Mouse (Mus musculus) frontal cortex, postnatal 25 days (tissue): ENCODE measurements at regions not wholly inside any gene's neighbourhood (a gene's known extent, or its start where the extent isn't known, plus 50 kb on each side); places are given as distances from the start of the nearest gene placed in this dataset.

ENCODE experiments used
- DNase-seq, 2 experiments: peaks; one replicate each; pipeline ENCODE4 v3.0.0; 2022; ENCODE audit warnings: low spot score in 2 of 2

DNA sequence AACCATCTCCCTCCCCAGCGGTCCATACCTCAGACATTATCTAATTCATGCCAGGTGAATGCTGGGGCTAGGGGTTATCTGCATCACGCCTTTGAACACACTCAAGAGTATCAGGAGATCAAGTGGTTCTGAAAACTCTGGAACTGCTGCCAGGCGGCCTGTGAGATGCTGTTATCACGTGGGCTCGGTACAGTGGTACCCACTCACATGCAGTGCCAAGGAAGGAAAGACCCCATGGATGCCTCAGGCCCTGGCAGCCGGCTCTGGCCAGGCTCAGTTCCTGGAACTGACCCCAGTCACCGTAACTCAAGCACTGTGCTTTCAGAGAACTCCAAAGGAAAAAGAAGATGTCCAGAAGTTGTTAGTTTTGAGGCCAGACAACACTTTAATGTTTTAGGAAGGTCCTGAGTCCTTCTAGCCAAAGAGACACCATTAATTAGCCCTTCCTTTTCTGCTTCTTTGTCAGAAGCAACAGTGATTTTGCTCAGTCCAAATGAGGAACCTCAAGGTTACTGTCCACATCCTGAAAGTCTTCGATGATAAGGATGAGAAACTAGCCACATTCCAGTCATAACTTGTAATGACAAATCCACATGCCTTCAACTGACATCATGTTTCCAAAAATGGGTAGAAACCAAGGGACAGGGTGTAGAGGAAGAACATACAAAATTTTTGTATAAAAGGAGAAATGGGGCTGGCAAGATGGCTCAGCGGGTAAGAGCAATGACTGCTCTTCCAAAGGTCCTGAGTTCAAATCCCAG is 126.1 kb downstream of the Zbtb18 start:
- DNase-seq: no peak

- no peak for DNase-seq
Measured at GRCm38 (mm10) chr1:177569572-177569971, 127.4 kb downstream of the Zbtb18 start.

- DNase-seq: peak; percentile 36 to 49
Measured at GRCm38 (mm10) chr1:177573017-177573725, 131.0 kb downstream of the Zbtb18 start.

DNA sequence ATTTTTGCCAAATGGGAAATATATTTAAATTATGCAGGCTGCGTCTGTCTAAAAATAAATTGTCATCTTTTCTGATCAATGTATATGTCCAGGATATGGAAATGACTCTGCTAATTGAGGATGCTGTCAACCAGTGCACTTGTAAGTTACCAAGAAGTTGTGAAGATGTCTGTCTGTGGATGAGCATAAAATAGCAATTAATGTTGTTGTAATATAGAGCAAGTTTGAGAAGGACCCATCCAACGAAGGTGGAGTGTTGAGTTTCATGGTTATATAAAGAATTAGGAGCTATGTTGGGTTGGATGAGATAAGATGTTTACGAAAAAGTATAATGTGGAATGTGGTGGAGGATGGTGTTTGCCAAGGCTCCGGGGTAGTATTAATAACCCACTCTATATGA is 131.6 kb downstream of the Zbtb18 start:
- no peak for DNase-seq

DNA sequence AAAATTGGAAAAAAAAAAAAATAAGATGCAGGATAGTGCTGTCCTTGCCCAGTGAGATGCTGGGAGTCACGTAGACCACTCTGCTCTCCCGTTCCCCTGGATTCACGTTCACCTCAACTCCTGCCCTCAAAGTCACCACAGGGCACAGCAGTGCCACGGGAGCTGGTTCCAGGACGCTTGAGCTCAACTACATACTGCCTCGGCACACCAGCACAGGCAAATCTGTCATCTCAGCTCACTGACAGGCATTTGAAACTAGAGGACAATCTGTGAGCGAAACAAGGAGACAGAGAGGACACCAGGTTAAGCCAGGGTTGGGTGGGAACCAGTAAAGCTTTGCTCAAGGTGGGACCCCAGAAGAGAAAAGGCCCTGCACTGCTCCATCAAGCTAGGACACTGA is 132.2 kb downstream of the Zbtb18 start:
- no peak for DNase-seq

DNA sequence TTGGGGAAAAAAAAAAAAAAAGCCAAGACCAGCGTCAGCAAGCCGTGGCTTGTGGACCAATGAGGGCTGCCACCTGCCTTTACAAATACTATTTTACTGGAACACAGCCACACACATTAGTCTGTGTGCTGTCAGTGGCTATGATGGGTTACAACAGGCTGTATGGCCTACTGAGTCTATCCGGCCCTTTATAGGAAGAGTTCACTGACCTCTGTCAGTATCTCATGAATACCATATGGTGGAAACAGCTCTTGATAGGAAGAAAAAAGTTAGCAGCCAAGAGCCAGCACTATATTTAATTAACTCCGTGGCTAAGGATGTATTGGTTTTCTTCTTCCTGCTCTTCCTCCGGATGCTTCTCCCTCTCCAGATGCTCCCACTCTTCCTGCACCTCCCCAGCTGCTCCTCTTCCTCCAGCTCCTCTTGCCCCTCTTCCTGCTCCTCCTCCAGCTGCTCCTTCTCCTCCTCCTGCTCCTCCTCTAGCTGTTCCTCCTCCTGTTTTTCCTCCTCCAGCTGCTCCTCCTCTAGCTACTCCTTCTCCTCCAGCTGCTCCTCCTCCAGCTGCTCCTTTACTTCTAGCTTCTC is 142.2 kb downstream of the Zbtb18 start:
- no peak for DNase-seq

DNA sequence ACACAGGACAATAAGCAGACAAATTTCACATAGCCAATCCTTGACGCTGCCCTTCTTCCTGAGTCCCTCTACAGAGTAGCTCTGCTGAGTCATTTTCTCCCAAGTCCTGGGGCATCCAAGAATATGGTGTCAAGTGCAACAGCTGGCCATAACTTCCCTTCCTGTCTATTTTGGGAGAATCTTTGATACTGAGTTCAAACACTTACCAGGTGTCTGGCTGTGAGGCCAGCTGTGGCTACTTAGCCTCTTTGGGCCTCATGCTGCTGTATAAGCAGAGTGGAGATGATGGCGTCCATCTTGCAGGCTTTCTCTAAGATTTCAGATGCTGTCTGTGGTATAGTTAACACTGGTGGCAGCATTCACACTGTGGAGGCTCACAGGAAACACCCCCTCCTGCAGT is 143.2 kb downstream of the Zbtb18 start:
- DNase-seq: no peak

DNA sequence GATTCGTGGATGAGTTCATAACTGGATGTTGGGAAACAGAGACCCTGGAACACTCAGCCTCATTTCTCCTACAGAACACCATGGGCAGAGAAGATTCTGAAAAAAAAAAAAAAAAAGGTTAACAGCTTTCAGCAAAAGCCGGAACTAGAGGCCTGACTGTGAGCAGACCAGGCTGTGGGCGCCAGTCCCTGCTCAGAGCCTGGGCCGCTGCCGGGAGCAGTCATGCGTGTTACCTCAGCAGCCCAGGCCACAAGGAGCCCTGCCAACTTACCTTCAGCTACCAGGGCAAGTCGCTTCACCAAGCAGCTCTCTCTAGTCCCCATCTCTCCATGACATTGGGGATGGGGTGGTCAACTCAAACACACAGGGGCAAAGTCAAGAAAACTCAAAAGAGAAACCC is 140.6 kb upstream of the 1700016C15Rik start:
- no peak for DNase-seq

DNA sequence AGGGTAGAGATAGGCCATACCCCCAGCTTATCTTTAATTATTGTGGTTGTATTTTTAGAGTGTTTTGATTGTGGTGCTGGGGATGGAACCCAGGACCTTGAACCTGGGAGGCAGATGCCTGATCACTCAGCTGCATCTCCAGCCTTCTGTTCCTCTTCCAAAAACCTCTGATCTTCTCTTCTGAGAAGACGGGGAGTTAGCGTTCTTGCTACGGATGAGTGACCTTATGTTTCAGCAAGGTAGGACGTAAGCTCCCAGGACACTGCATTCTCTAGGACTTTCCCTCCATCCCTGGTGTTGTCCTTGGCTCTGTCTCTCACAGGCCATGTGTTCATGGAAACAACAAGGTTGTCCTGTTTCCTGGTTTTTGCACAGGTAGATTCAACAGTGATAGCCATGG is 140.0 kb upstream of the 1700016C15Rik start:
- DNase-seq: no peak

GRCm38 (mm10) chr1:177591742-177592141 is 137.9 kb upstream of the 1700016C15Rik start:
- DNase-seq: no peak

GRCm38 (mm10) chr1:177592337-177592736 is 137.3 kb upstream of the 1700016C15Rik start:
- no peak for DNase-seq

DNA sequence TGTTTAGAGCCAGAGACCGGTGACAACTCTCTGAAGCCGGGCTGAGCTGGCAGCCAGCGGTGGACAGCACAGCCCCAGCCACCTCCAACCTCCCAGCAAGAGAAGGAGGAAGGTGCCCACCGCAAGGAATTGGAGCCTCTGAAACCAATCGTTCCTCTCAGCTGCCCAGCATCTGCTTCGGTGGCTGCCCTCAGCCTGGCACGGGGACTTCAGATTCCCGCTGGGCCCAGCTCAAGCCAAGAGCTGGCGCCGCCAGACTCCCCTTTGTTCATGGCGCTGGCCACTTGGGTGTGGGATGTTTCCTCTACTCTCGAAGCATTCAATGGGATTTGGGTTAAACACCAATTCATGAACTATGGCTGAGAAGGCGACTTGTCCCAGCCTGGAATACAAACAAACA is 135.3 kb upstream of the 1700016C15Rik start:
- no peak for DNase-seq

DNA sequence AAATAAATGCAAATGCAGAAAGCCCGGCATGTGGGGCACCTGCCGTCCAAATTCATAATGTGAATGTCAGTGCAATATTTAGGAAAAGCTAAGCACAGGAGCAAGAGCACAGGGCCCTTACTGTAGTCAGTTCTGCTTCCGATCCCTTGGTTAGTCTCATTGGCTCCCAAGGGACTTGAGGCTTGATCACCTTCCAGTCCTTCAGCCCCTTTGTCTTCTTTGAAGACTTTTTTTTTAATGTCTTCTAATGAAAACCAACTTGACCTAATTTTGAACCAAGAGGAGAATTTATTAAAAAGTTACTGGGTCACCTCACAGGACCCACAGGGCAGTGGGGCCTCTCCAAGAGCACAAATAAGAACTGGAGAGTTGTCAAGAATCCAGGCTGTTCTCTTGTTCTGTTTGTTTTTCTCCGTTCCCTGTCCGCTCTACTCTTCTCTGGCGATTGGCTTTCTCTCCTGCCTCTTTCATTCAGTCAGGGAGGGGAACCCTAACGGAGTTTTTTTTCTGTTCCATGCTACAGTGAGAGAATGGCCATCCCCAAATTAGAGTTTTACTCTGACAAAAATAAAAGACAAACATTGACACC is 134.2 kb upstream of the 1700016C15Rik start:
- no peak for DNase-seq

DNA sequence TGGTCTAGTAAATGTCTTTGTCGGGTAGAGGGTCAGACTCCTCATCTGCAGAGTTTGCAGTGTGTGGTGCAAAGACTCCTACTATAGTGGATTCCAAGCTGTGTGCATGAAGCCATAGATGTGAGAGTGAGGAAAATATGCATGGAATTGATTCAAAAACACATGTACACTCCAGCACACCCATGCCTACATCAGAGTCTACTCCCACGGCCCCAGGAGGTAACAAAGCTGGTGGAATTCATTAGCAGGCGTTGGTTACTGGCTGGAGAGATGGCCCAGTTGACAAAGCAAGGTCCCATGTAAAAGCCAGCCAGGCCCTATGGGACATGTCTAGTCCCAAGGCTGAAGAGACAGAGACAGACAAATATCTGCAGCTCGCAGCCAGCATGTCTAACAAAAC is 132.6 kb upstream of the 1700016C15Rik start:
- DNase-seq: no peak

- DNase-seq: no peak
Measured at GRCm38 (mm10) chr1:177605353-177605969, 124.2 kb upstream of the 1700016C15Rik start.

DNA sequence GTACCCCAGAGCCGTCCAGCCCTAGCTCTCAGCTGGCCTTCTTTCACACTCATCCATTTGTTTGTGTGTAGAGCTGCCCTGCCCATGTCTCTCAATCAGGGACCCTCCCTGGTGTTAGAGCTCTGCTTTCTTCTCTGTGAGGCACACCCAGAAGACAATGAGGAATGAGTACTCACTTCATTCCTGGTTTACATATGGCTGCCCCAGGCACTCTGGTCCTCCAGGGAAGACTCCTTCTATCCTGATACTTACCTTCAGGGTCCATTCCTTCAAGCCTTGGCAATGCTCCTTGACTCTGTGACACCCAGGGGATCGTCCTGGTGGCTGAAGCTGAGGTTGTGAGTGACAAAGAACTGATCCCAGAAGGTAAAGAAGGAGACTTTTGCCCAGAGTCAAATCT is 122.0 kb upstream of the 1700016C15Rik start:
- no peak for DNase-seq

GRCm38 (mm10) chr1:177608551-177609020 is 121.0 kb upstream of the 1700016C15Rik start:
- DNase-seq: no peak

GRCm38 (mm10) chr1:177609226-177609625 is 120.4 kb upstream of the 1700016C15Rik start:
- no peak for DNase-seq

DNA sequence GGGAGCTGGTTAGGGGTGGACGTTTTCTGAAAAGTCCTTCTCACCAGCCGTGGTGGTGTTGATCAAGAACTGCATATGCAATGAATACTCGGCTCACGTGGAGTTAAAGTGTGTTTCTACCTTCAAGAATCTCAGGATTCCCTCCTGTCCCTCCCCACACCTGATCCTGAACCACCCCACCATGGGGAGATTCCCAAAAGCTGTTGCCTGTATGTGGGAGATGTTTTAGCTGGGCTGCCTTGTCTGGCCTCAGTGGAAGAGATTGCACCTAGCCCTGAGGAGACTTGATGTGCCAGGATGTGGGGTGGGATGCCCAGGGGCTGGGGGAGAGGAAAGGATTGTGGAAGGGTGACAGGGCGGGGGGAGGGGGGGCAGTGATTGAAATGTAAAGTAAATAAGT is 119.9 kb upstream of the 1700016C15Rik start:
- no peak for DNase-seq

DNA sequence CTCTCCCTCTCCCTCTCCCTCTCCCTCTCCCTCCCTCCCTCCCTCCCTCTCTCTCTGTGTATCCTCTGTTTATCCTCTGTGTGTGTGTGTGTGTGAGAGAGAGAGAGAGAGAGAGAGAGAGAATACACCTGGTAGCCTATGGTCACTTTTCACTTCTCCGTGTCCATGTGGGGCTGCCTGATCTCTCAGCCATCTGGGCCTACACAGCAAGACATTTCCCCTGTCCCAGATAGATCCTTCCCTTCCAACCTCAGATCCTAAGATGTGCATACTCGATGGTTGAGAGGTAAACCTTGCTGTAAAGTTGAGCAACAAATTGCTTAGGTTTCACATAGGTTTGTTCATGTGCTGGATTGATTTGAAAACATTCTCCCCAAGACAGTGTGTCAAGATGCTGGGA is 119.5 kb upstream of the 1700016C15Rik start:
- DNase-seq: no peak

DNA sequence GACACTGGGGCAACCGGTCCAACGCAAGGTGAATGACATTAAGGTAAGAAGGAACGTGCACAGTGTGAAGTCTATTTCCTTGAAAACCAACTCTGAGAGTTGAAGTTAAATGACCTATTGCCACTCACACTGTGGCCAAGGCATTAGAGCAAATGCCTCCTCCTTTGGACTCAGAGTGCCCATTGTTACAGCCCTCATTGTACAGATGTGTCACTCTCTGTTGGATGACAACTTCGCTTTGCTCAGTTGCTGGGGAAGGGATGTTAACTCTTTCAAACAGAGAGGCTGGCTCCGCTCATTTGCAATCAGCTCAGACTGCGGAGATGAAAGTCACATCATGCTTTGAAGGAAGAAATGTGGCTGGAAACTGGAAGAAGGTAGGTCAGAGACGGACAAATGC is 117.1 kb upstream of the 1700016C15Rik start:
- DNase-seq: no peak

DNA sequence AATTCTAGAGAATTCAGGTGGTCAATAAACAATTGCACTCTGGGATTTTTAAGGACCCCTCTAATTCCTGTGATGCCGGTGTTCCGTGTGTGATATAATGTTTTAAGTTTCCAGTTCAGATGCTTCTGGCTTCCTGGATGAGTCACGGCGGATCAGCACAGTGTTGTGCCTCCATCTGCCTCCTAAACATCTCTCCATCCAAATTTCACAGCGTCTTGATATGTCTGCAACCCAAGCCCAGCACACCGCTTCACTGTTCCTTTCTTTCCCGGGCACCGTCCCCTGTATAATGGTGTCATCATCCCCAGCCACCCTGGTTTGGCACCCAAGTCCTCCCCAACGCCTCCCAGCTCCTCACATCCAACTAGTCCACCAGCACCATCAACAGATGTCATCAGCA is 114.0 kb upstream of the 1700016C15Rik start:
- no peak for DNase-seq
